Mouse (Mus musculus) lung, postnatal 0 days (tissue): ENCODE measurements at regions not wholly inside any gene's neighbourhood (a gene's known extent, or its start where the extent isn't known, plus 50 kb on each side); places are given as distances from the start of the nearest gene placed in this dataset.

Experiments
- ATAC-seq: fragments of 200-750 bp; cut with Nextera tagmentation; 2 replicates; pipeline ENCODE4 v1.8.0; 2017; ENCODE audit warnings: moderate library complexity
- DNase-seq: peaks from one replicate; pipeline ENCODE4 v3.0.0-alpha.2; 2016; ENCODE audit warnings: low spot score
- H3K27ac ChIP-seq: fragments of 300-500 bp; sonication (generic); 2 replicates; pipeline ENCODE4 v1.5.1; 2014; ENCODE audit warnings: antibody characterized with exemption, mild to moderate bottlenecking, low read length, mixed read lengths
- H3K27me3 ChIP-seq: fragments of 300-500 bp; sonication (generic); replicated peaks from 2 replicates; pipeline ENCODE4 v1.6.1; 2014; ENCODE audit warnings: low read length, mixed read lengths; ENCODE audit not compliant: insufficient read depth
- H3K36me3 ChIP-seq: fragments of 300-500 bp; sonication (generic); 2 replicates; pipeline ENCODE4 v1.6.1; 2014; ENCODE audit warnings: low read length, mixed read lengths; ENCODE audit not compliant: insufficient read depth
- H3K4me1 ChIP-seq: fragments of 300-500 bp; sonication (generic); 2 replicates; pipeline ENCODE4 v1.6.1; 2014; ENCODE audit warnings: antibody characterized with exemption, low read depth, low read length, mixed read lengths; ENCODE audit not compliant: insufficient read depth
- H3K4me2 ChIP-seq: fragments of 300-500 bp; sonication (generic); replicated peaks from 2 replicates; pipeline ENCODE4 v1.6.1; 2014; ENCODE audit warnings: low read depth, mild to moderate bottlenecking, low read length, moderate library complexity, mixed read lengths
- H3K4me3 ChIP-seq: fragments of 300-500 bp; sonication (generic); 2 replicates; pipeline ENCODE4 v1.5.1; 2014; ENCODE audit warnings: low read depth, low read length
- H3K9ac ChIP-seq: fragments of 300-500 bp; sonication (generic); replicated peaks from 2 replicates; pipeline ENCODE4 v1.6.1; 2014; ENCODE audit warnings: low read depth, mild to moderate bottlenecking
- H3K9me3 ChIP-seq: fragments of 300-500 bp; sonication (generic); 2 replicates; pipeline ENCODE4 v1.6.1; 2016; ENCODE audit warnings: low read length, mixed read lengths
- CTCF ChIP-seq: IDR thresholded peaks from 2 replicates; pipeline ENCODE4 v1.5.1; 2016; ENCODE audit warnings: antibody characterized with exemption, mild to moderate bottlenecking
- EP300 ChIP-seq: IDR thresholded peaks from 2 replicates; pipeline ENCODE4 v1.6.1; 2016; ENCODE audit warnings: antibody characterized with exemption, mild to moderate bottlenecking, control low read depth
- WGBS: fragments of 180-500 bp; shearing (Covaris S2); extraction: QIAGEN DNeasy Blood & Tissue Kit; methylation state at CpG from one replicate; pipeline ENCODE4 v1.1.7; 2014; 5-methylcytosine and 5-hydroxymethylcytosine counted together

DNA sequence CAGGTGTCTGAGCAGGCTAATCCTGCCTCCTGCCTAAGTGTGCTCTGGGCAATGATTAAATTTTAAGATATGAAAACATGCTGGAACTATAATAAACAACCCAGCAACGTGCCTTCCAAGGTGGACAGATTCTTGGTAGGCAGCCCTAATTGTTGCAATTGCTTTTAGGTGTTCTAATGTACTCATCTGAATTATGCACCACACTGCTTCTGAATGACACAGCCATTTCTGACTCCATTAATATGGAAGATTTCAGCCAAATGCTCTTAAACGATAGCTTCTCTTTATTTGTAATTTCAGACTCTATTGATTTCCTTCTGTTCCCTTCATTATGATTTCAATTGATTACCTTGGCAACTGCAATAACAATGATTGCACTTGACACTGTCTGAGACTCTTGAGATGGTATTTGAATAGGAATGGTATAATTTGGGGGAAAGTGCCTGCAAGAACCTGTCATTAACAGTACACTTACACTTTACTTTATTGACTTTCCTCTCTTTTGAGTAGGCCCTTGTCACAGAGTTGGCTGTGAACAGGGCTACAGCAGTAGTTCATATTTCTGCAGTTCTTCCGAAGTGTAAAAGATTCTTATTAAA lies 422.8 kb upstream of the Dmac1 start:
- Histone ChIP-seq H3K4me3 (no peak overlapping the region), H3K9ac (no peak overlapping the region), H3K27me3 (no peaks in the 10 kb centered on the region), H3K36me3 (no peaks in the 10 kb centered on the region), H3K4me2 (no peak overlapping the region), H3K27ac (no peak overlapping the region), H3K9me3 (no peaks in the 10 kb centered on the region), H3K4me1 (no peaks in the 10 kb centered on the region)
- peak; percentile 9 for DNase-seq
- no peak for ATAC-seq
- no peak for TF ChIP-seq EP300
- TF ChIP-seq CTCF, result no peak
- 40% methylated on average over 3 of the region's 3 CpGs for WGBS

DNA sequence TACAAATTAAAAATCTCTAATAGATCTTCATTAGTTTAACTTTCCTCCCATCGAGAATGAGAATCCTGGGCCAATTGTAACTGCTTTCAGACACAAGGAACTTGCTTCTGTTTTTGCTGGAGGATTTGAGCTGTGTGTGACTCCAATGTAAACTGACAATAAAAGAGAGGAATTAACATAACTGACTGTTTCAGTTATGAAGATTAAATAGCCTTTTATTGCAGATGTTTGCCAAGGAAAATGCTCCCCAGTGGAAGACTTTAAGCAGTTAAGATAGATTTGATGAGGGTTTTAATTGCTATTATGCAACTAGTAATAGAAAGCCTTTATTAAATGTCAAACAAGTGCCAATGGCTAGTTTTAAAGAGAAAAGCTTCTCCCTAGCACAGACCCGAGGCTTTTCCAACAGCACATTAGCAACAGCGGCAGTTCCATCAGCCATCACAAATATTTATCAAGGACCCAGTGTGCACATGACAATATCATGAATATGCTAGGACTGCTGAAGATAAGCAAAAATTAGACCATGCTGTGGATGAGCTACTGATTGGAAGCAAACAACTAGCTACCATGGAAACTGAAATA lies 398.6 kb upstream of the Dmac1 start:
- Histone ChIP-seq H3K36me3 (no peaks in the 10 kb centered on the region), H3K4me1 (no peaks in the 10 kb centered on the region), H3K4me3 (no peak overlapping the region), H3K4me2 (no peak overlapping the region), H3K9me3 (no peaks in the 10 kb centered on the region), H3K9ac (no peak overlapping the region), H3K27ac (no peak overlapping the region), H3K27me3 (no peaks in the 10 kb centered on the region)
- DNase-seq (no peak), ATAC-seq (no peak)
- 61% methylated on average over 3 of the region's 3 CpGs for WGBS
- no peak for TF ChIP-seq EP300
- no peak for TF ChIP-seq CTCF

DNA sequence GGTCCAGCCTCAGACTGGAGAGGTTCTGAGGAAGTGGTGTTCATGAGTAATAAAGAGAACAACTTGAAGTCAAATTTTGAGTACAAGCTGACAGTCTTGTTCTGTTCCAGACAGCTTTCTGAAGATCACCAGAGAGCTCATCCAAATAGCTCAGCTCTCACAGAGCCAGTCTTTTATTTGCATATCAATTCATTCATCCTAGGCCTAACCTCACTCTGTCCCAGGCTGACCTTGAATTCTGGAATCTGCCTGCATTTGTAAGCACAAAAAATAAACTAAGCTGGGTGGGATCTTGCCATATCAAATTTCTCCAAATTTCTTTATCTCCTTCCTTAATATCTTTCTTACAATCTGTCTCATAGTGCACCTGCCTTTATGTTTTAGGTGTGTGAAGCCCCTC lies 362.9 kb upstream of the Dmac1 start:
- DNase-seq (no peak), ATAC-seq (no peak)
- H3K4me3 ChIP-seq, result no peak overlapping the region
- H3K4me2 ChIP-seq, result no peak overlapping the region
- H3K27ac ChIP-seq, result no peak overlapping the region
- H3K4me1 ChIP-seq, result no peaks in the 10 kb centered on the region
- no peak overlapping the region for H3K9ac ChIP-seq
- no peaks in the 10 kb centered on the region for H3K27me3 ChIP-seq
- TF ChIP-seq CTCF (no peak), EP300 (no peak)
- H3K36me3 ChIP-seq, result no peaks in the 10 kb centered on the region
- no peaks in the 10 kb centered on the region for H3K9me3 ChIP-seq

DNA sequence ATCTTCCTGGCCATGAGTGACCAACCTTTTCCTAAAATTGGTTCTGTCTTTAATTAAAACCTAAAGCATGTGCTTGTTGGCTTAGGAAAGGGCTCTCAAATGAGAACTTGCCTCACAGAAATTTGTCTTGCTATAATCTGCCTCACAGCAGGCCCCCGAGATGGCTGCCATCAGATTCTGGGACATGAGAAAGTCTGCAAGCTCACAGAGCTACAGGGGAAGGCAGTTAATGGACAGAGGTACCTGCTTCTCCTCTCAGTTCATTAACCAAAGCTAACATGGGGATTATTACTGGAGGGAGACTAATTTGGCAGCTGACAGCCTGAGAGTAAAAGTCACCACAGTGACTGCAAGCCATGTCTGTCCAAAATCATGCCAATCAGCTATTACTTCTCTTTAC lies 358.5 kb upstream of the Dmac1 start:
- no peaks in the 10 kb centered on the region for H3K9me3 ChIP-seq
- TF ChIP-seq CTCF (no peak), EP300 (no peak)
- no peak overlapping the region for H3K4me3 ChIP-seq
- no peak overlapping the region for H3K27ac ChIP-seq
- no peak for ATAC-seq
- no peak overlapping the region for H3K9ac ChIP-seq
- WGBS, result 67% methylated on average over 1 of the region's 1 CpGs
- H3K4me2 ChIP-seq, result no peak overlapping the region
- H3K27me3 ChIP-seq, result no peaks in the 10 kb centered on the region
- DNase-seq, result no peak
- no peaks in the 10 kb centered on the region for H3K36me3 ChIP-seq
- no peaks in the 10 kb centered on the region for H3K4me1 ChIP-seq

DNA sequence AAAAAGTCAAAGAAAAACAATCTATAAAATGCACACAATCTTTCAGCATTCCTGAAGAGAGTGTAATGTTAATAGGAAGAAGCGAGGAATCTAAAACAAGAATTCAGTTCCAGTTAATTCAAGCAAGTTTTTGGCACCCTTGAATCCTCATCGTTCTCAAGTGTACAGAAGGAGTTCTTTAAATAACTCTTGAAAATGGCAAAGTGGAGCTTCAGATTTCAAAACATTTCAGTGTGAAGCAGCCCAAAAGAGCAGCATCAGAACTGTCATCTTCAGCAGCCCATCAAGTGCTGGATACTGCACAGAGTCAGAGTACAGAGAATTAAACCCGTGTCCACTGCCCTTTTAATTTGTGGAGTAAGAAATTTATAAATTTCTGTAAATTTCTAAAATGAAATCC lies 311.8 kb upstream of the Dmac1 start:
- no peak overlapping the region for H3K4me2 ChIP-seq
- 51% methylated on average over 3 of the region's 3 CpGs for WGBS
- H3K4me3 ChIP-seq, result no peak overlapping the region
- ATAC-seq, result no peak
- H3K9me3 ChIP-seq, result no peaks in the 10 kb centered on the region
- H3K27ac ChIP-seq, result no peak overlapping the region
- no peaks in the 10 kb centered on the region for H3K4me1 ChIP-seq
- no peaks in the 10 kb centered on the region for H3K27me3 ChIP-seq
- H3K36me3 ChIP-seq, result no peaks in the 10 kb centered on the region
- no peak overlapping the region for H3K9ac ChIP-seq
- no peak for DNase-seq
- TF ChIP-seq EP300, result no peak
- TF ChIP-seq CTCF, result no peak

DNA sequence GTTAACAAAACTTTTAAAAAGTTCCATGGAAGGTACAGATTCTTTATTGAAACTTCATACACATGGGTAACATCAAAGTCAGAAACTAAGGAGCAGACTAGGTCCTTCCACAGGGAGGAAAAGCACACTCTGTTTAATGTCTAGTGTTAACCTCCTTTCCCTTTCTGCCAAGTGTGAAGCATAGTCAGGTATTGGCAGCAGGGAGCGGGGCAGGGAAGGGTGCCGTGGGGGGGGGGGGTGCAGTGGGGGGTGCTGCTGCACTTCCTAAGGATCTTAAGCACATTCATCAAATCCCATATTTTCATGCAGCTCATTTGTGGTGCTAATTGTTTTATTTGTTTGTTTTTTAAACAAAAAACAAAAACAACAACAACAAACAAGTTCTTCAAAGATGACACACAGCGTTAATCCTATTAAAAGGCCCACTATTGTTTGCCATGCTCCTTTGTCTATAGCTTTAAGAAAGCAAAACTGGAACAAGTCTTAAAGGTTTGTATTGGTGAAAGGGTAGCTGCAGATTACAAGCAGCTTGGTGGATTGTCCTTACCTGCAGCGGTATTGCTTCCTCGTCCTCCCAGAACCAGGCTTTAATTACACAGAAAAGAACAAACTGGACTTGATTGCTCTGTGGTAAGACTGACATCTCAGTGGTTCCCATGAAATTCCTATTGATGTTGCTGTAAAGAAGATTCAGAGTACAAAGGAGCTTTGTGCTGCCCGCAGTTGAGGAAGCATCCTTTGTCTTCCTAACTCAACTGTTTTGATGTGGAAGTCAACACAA lies 310.2 kb upstream of the Dmac1 start:
- Histone ChIP-seq H3K27ac (no peak overlapping the region), H3K4me2 (no peak overlapping the region), H3K4me1 (no peaks in the 10 kb centered on the region), H3K27me3 (no peaks in the 10 kb centered on the region), H3K9me3 (no peaks in the 10 kb centered on the region), H3K36me3 (no peaks in the 10 kb centered on the region), H3K9ac (no peak overlapping the region), H3K4me3 (no peak overlapping the region)
- ATAC-seq (no peak), DNase-seq (no peak)
- TF ChIP-seq EP300 (no peak), CTCF (no peak)
- WGBS, result 79% methylated on average over 5 of the region's 6 CpGs
